Mouse (Mus musculus): ENCODE measurements around the gene Gm47996. TPM values are rescaled to one million over a fixed set of nuclear protein-coding genes. Genes with fewer than 3 reads are reported as not detected.

Gm47996 gene
- polyA plus RNA-seq, 1 experiment, result not detected

- Histone ChIP-seq H3K4me1 (peaks cover 24% of the 10 kb centered on the region), H3K27me3 (replicated peaks) (peaks cover 3% of the 10 kb centered on the region), H3K4me3 (replicated peaks) (no peak overlapping the region), H3K9me3 (no peaks in the 10 kb centered on the region), H3K36me3 (replicated peaks; ENCODE audit: low read length) (no peaks in the 10 kb centered on the region)
- no peak for TF ChIP-seq GATA1 (IDR thresholded peaks at IDR 0.05; ENCODE audit: borderline replicate concordance, low read length)
- TF ChIP-seq FLI1 (IDR thresholded peaks at IDR 0.05; ENCODE audit: low read length), result no peak
These were observed 6.1 kb downstream of the Gm47996 start for GRCm38 (mm10) chr1:151215985-151216384.

- TF ChIP-seq GATA1 (IDR thresholded peaks at IDR 0.05; ENCODE audit: borderline replicate concordance, low read length) (no peak), FLI1 (IDR thresholded peaks at IDR 0.05; ENCODE audit: low read length) (no peak)
- Histone ChIP-seq H3K36me3 (replicated peaks; ENCODE audit: low read length) (no peaks in the 10 kb centered on the region), H3K27me3 (replicated peaks) (peaks cover 3% of the 10 kb centered on the region), H3K9me3 (no peaks in the 10 kb centered on the region), H3K4me1 (peaks cover 24% of the 10 kb centered on the region), H3K4me3 (replicated peaks) (no peak overlapping the region)
These were observed 6.5 kb downstream of the Gm47996 start for GRCm38 (mm10) chr1:151216417-151216816.

- TF ChIP-seq GATA1 (IDR thresholded peaks at IDR 0.05; ENCODE audit: borderline replicate concordance, low read length) (no peak), FLI1 (IDR thresholded peaks at IDR 0.05; ENCODE audit: low read length) (no peak)
- Histone ChIP-seq H3K27me3 (replicated peaks) (no peaks in the 10 kb centered on the region), H3K4me3 (replicated peaks) (no peak overlapping the region), H3K4me1 (peaks cover 24% of the 10 kb centered on the region), H3K36me3 (replicated peaks; ENCODE audit: low read length) (no peaks in the 10 kb centered on the region), H3K9me3 (no peaks in the 10 kb centered on the region)
These were observed 9.1 kb downstream of the Gm47996 start for GRCm38 (mm10) chr1:151219045-151219444.

GRCm38 (mm10) chr1:151220098-151220497 is 10.2 kb downstream of the Gm47996 start:
- H3K4me1 ChIP-seq, result peaks cover 17% of the 10 kb centered on the region
- H3K27me3 ChIP-seq (replicated peaks), result no peaks in the 10 kb centered on the region
- H3K36me3 ChIP-seq (replicated peaks; ENCODE audit: low read length), result no peaks in the 10 kb centered on the region
- H3K4me3 ChIP-seq (replicated peaks), result no peak overlapping the region
- no peak for TF ChIP-seq GATA1 (IDR thresholded peaks at IDR 0.05; ENCODE audit: borderline replicate concordance, low read length)
- no peak for TF ChIP-seq FLI1 (IDR thresholded peaks at IDR 0.05; ENCODE audit: low read length)
- H3K9me3 ChIP-seq, result no peaks in the 10 kb centered on the region

GRCm38 (mm10) chr1:151222561-151223267 is 12.8 kb downstream of the Gm47996 start:
- TF ChIP-seq GATA1 (IDR thresholded peaks at IDR 0.05; ENCODE audit: borderline replicate concordance, low read length) (no peak), FLI1 (IDR thresholded peaks at IDR 0.05; ENCODE audit: low read length) (no peak)
- no peaks in the 10 kb centered on the region for H3K36me3 ChIP-seq (replicated peaks; ENCODE audit: low read length)
- no peaks in the 10 kb centered on the region for H3K27me3 ChIP-seq (replicated peaks)
- H3K4me1 ChIP-seq, result 0 out of 2 replicates have a peak, but pooled peaks cover 7% of the 10 kb centered on the region
- no peaks in the 10 kb centered on the region for H3K9me3 ChIP-seq
- H3K4me3 ChIP-seq (replicated peaks), result no peak overlapping the region

GRCm38 (mm10) chr1:151223377-151223776 is 13.4 kb downstream of the Gm47996 start:
- H3K36me3 ChIP-seq (replicated peaks; ENCODE audit: low read length), result no peaks in the 10 kb centered on the region
- TF ChIP-seq GATA1 (IDR thresholded peaks at IDR 0.05; ENCODE audit: borderline replicate concordance, low read length), result no peak
- TF ChIP-seq FLI1 (IDR thresholded peaks at IDR 0.05; ENCODE audit: low read length), result no peak
- no peaks in the 10 kb centered on the region for H3K27me3 ChIP-seq (replicated peaks)
- no peaks in the 10 kb centered on the region for H3K9me3 ChIP-seq
- H3K4me1 ChIP-seq, result 0 out of 2 replicates have a peak, but pooled peaks cover 5% of the 10 kb centered on the region
- H3K4me3 ChIP-seq (replicated peaks), result no peak overlapping the region

- no peaks in the 10 kb centered on the region for H3K9me3 ChIP-seq
- no peak for TF ChIP-seq FLI1 (IDR thresholded peaks at IDR 0.05; ENCODE audit: low read length)
- TF ChIP-seq GATA1 (IDR thresholded peaks at IDR 0.05; ENCODE audit: borderline replicate concordance, low read length), result no peak
- 0 out of 2 replicates have a peak, but pooled peaks cover 5% of the 10 kb centered on the region for H3K4me1 ChIP-seq
- no peaks in the 10 kb centered on the region for H3K27me3 ChIP-seq (replicated peaks)
- no peak overlapping the region for H3K4me3 ChIP-seq (replicated peaks)
- no peaks in the 10 kb centered on the region for H3K36me3 ChIP-seq (replicated peaks; ENCODE audit: low read length)
These were observed 14.6 kb downstream of the Gm47996 start for GRCm38 (mm10) chr1:151224536-151224935.

GRCm38 (mm10) chr1:151227506-151227905 is 17.6 kb downstream of the Gm47996 start:
- H3K27me3 ChIP-seq (replicated peaks), result no peaks in the 10 kb centered on the region

GRCm38 (mm10) chr1:151228320-151228989 is 18.5 kb downstream of the Gm47996 start:
- Histone ChIP-seq H3K27me3 (replicated peaks) (no peaks in the 10 kb centered on the region), H3K4me3 (replicated peaks) (no peak overlapping the region), H3K4me1 (0 out of 2 replicates have a peak, but pooled peaks cover 5% of the 10 kb centered on the region), H3K36me3 (replicated peaks; ENCODE audit: low read length) (no peaks in the 10 kb centered on the region), H3K9me3 (no peaks in the 10 kb centered on the region)
- TF ChIP-seq FLI1 (IDR thresholded peaks at IDR 0.05; ENCODE audit: low read length) (no peak), GATA1 (IDR thresholded peaks at IDR 0.05; ENCODE audit: borderline replicate concordance, low read length) (no peak)

More at GRCm38 (mm10) chr1:151227506-151227905, 17.6 kb downstream of the Gm47996 start:
- H3K9me3 ChIP-seq, result no peaks in the 10 kb centered on the region
- no peak overlapping the region for H3K4me3 ChIP-seq (replicated peaks)
- no peak for TF ChIP-seq FLI1 (IDR thresholded peaks at IDR 0.05; ENCODE audit: low read length)
- TF ChIP-seq GATA1 (IDR thresholded peaks at IDR 0.05; ENCODE audit: borderline replicate concordance, low read length), result no peak
- H3K4me1 ChIP-seq, result 0 out of 2 replicates have a peak, but pooled peaks cover 5% of the 10 kb centered on the region
- no peaks in the 10 kb centered on the region for H3K36me3 ChIP-seq (replicated peaks; ENCODE audit: low read length)

GRCm38 (mm10) chr1:151232346-151232745 is 22.4 kb downstream of the Gm47996 start:
- no peaks in the 10 kb centered on the region for H3K36me3 ChIP-seq (replicated peaks; ENCODE audit: low read length)
- TF ChIP-seq GATA1 (IDR thresholded peaks at IDR 0.05; ENCODE audit: borderline replicate concordance, low read length), result no peak
- no peak for TF ChIP-seq FLI1 (IDR thresholded peaks at IDR 0.05; ENCODE audit: low read length)
- peaks cover 7% of the 10 kb centered on the region; the same call in 1 of the 2 replicates for H3K4me1 ChIP-seq
- no peaks in the 10 kb centered on the region for H3K27me3 ChIP-seq (replicated peaks)
- no peaks in the 10 kb centered on the region for H3K9me3 ChIP-seq
- no peak overlapping the region for H3K4me3 ChIP-seq (replicated peaks)

Measured in megakaryocyte, embryonic 14.5 days (primary cell).